Mouse (Mus musculus) cerebellum, postnatal 36 days (tissue): ENCODE data around the gene Pum1.
"Not testable (repeated sequence)": the region's sequence is repeated elsewhere in the genome, so short reads cannot be mapped to it uniquely, and the experiment has no call there.

Experiments used
- DNase-seq, 2 experiments: peaks; one replicate each; pipeline ENCODE4 v3.0.0; 2021 to 2022; ENCODE audit warnings: mixed read lengths in 2 of 2

Pum1 gene

DNA sequence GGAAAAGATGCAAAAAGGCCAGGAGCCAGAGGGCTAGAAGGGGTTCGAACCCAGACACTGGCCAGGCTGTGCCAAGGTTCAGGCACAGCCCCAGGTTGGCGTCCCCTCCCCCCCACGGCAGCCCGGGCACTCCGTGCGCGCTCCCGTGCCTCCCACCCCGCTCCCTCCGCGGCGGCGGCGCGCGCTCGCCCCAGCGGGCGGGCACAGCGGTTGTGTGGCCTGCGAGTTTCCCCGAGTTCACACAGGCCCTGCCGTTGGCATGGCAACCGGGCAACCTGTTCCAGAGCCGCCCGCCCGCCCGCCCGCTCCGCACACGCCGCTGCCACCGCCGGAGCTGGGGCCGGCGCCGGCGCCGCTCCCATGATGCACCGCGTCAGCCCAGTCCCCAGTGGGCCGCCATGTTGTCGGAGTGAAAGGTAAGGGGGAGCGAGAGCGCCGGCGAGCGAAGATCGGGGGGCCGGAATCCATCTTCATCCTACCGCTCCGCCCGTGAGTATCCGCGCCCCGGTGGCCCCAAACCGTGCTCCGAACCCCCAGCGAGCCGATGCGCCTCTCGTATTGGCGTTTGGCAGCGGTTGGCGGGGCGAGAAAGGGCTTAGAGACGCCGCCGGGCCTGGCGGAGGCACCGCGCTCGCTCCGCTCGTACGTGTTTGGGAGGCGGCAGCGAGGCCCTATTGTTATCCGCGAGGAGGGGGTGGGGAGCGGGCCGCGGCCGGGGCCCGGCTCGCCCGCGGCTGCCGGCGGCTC is at the start of gene Pum1:
Pum1 (plus strand) TSS at position 343 of the 747 bp plus-strand sequence.
- peak; percentile 85 to 89 for DNase-seq

DNA sequence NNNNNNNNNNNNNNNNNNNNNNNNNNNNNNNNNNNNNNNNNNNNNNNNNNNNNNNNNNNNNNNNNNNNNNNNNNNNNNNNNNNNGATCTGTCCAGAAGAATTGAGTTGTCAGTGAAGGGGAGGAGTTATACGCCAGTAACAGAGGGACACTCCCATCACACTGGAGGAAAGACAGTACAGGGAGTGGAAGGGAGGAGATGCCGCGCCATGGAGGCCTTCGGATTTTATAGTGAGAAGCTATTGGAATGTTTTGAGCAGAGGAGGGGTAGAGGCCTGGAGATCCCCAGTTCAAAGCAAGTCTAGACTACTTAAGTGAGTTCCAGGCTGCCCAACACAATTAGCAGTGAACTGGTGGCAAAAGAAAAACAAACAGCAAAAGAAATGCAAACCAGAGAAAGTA is 33.7 kb upstream of the Pum1 start:
- peak; percentile 12 to 20 for DNase-seq

DNA sequence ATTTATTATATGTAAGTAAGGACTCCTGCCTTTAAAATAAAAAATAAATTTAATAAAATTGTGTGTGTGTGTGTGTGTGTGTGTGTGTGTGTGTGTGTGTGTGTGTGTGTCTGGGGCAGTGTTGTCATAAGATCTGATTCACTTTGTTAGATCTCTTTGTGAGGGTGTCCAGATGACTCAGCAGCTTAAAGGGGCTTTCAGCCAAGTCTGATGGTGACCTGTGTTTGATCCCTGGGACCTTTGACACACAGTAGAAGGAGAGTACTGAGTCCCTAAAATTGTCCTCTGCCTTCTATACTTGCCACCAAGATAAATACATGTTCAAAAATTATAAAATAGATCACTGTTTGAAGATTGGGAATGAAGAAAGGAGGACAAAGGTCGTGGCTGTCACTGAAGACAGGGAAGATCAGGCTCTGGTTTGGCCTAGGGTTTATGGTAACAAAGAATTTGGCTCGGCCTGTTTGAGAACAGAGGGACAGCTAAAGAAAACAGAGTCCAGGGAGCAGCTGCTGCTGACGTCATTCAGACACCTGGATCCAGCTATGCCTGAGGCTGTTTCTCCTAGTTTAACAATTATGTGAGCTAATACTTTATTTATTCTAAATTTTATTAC is 32.8 kb upstream of the Pum1 start:
- DNase-seq: no peak

DNA sequence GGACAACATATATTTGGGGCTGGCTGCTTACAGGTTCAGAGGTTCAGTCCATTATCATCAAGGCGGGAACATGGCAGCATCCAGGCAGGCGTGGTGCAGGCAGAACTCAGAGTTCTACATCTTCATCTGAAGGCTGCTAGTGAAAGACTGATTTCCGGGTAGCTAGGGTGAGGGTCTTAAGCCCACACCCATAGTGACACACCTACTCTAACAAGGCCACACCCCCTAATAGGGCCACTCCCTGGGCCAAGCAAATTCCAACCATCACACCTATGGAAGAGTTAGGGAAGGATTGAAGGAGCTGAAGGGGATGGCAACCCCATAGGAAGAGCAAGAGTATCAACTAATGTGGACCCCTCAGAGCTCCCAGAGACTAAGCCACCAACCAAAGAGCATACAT is 28.0 kb upstream of the Pum1 start:
- DNase-seq: not testable (repeated sequence)

DNA sequence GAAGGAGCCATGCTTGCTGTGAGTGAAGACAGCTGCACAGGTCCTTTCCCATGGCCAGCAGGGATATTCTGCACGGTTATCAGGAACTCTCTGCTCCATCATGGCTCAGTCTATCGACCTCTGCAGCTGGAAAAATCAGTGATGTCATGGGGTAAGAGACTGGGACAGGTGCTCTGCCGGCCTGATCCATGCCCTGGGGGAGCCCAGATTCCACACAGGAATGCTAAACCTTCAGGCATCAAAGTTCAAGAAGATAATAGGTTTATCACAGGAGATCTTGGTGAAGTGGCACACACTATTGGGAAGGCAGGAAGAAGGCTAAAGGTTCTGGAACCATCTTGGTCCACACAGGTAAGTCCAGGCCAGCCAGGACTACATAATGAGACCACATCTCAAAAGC is 26.4 kb upstream of the Pum1 start:
- DNase-seq: no peak

DNA sequence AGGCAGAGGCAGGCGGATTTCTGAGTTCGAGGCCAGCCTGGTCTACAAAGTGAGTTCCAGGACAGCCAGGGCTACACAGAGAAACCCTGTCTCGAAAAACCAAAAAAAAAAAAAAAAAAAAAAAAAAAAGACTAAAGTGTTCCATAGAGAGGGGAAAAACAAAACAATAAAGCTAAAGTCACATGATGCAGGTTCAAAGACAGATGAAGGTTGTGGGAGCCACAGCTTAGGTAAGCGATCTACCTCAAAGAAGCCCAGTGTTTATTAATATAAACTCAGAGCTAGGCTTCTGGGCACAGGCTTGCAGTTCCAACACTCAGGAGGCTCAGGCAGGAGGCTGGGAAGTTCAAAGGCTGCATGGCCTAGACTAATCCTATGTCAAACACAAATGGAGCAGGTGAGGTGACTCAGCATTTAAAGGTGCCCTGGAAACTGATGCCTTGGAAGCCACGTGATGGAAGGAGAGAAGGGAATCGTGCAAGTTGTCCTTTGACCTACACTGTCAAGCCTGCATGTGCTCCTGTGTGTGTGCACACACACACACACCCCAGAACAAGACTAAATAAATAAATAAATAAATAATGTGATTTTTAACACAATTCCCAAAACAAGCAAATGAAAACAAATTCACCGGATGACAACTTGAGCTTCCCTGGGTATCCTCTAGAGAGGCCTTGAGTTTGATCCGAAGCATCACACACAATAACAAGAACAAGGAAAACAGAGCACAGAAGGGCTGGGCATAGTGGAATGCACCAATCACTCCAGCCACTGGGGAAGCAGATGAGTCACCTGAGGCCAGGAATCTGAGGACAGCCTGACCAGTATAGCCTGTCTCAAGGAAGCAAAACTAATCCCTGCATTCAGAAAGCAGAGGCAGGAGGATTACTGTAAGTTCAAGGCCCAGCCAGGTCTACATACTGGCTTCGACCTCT is 25.4 kb upstream of the Pum1 start:
- DNase-seq: no peak

DNA sequence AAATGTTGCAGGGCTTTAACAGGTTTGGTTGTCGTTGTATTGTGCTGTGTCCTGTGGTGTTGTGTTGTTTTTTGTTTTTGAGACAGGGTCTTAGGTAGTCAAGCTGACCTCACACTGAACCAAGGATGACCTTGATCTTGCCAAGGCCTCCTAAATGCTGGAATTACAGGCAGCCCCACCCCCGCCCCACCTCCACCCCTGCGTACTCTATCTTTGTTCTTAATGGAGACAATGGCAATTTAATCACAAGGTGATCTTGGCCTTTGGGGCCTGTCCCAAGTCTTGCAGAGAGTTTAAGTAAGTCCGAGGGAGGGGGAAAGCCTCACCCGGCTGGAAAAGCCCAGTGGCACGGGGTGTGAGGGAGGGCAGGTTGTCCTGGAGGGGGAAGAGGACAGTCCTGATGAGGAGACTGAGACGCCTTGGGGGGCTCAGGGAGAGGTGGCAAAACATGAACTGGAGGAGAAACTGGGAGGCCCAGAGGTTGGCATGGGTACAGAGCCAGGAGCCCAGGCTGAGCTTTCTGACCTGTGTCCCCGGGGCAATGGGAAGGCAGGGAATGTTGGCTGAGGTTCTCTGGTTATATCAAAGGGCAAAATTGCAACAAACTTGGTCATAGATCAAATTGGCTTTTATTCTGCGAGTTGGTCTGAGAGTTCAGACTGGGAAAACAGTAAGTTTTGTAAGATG is 22.9 kb upstream of the Pum1 start:
- DNase-seq: no peak

DNA sequence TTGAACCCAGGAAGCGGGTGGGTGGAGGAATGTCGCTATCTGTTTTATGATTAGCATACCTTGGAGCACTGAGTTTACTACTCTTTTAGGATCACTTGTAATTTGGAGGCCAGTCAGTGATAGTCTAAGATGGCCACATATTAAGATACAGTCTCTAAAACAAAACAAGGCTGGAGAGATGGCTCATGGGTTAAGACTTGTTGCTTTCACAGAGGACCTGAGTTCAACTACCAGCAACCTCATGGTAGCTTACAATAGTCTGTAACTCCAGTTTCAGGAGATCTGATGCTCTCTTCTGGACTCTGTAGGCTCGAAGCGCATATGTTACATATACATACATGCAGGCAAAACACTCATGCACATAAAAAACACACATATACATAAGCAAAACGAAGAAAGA is 20.7 kb upstream of the Pum1 start:
- DNase-seq: no peak

DNA sequence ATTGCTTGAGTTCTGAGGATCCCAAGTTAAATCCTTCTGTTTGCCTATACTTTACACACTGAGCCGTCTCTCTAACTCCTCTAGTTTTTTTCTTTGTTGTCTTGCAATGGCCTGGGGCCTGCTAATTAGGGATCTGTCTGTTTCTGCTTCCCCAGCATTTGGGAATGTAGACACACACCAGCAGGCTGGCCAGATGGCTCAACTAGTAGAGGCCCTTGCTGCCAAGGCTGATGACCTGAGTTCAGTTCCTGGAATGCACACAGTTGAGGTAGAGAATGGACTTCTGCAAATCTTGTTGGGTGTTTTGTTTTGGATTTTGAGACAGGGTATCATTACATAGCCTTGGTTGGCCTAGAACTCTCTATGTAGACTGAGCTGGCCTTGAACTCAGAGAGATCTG is 17.7 kb upstream of the Pum1 start:
- DNase-seq: peak; percentile 45 to 57

DNA sequence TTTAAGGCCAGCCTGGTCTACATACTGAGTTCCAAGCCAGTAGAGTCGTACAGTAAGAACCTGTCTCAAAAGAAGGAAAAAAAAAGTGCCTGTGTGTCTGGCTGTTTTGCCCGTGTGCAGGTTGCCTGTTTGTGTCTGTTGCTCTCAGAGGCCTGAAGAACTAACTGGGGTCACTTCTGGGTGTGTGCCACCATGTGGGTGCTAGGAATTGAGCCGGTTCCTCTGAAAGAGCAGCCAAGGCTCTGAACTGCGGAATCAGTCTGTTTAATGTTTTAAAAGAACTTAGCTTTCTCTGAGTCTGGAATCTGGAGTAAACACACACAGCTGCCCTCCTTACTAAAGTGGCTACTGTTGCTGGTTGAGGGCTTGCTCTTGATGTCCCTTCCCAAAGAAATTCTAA is 11.8 kb upstream of the Pum1 start:
- DNase-seq: no peak

DNA sequence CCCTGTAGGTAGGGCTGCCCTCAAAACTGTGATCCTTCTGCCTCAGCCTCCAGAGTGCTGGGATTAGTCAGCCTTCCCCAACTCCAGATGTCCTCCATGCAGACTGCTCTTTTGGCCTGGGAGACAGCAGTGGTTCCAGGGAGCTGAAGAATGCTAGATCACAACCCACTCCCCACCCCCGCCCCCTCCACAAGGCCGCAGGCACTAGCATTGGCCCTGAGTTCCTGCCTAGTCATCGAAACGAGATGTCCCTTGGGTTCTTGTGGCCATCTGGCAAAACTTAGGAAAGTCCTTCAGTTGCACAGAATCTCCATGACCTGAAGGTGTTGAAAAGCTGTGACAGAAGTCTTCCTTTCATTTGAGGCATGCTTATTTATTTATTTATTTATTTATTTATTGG is 10.6 kb upstream of the Pum1 start:
- no peak for DNase-seq

DNA sequence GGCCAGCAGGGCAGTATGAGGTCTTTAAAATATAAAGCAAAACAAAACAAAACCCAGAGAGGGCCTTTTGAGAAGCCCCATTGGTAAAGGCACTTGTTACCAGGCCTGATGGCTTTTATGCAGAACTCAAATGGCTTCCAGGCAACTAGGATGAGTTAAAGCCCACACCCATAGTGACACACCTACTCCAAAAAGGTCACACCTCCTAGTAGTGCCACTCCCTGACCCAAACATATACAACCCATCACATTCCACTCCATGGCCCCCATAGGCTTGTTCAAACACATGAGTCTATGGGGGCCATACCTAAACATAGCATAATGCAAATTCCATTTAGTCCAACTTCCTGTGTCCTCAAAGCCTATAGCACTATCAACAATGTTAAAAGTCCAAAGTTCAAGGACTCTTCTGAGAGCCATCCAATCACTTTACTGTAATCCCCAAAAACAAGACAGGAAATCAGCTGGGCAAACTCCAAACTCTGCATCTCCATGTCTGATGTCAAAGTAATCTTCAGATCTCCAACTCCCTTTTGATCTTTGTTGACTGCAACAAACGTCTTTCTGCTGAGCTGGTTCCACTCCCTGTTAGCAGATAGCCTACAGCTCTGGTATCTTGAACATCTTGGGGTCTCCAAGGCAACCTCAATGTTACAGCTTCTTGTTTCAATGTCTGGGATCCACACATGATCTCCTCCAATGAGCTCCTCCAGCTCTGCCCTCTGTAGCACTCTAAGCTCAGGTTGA is 5.1 kb upstream of the Pum1 start:
- DNase-seq: no peak

DNA sequence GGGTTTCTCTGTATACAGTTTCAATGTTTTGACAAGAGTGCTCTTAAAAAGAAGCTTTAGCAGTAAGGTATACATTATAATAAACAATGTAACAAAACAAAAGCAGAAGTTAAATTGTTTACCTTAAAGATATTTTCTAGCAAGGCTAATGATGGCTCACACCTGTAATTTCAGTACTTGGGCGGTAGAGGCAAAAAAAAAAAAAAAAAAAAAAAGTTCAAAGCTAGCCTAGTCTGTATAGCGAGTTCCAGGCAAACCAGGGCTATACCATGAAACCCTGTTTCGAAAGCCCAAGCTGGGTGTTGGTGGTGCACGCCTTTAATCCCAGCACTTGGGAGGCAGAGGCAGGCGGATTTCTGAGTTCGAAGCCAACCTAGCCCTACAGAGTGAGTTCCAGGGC is 3.7 kb upstream of the Pum1 start:
- DNase-seq: no peak

DNA sequence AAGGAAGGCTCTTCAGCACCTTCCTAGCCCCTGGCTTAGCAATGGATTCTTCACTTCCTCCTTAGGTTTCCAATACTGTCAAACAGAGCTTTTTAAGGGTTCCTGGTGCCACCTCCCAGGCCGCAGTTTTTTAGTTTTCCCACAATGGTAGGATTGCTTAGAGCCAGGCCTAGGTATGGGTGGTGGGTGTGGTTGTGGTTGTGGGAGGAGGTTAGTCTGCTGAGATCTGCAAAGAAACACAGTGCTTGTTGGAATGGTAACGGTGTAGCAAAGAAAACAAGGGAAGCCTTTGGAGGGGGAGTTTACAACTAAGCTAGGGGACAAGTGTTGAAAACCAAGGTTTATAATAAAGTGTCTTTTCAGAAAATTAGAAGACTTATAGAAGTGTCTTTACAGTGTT is 3.0 kb upstream of the Pum1 start:
- DNase-seq: no peak

DNA sequence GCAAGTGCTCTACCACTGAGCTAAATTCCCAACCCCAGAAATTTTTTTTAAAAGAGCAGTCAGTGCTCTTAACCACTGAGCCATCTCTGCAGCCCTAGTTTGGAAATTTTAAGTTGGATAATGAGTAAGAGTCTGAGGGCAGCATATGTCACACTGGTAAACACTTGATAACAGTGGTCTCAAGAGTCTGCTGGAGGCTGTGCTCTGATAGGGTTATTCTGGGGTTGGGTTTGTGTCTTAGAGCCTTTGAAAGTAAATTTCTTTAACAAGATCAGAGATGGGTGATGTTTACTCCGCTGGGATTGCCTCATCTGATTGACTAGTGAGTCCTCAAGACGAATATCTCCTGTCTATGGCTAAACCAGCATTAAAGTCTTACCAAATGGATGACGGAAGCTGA is 2.0 kb upstream of the Pum1 start:
- DNase-seq: no peak

DNA sequence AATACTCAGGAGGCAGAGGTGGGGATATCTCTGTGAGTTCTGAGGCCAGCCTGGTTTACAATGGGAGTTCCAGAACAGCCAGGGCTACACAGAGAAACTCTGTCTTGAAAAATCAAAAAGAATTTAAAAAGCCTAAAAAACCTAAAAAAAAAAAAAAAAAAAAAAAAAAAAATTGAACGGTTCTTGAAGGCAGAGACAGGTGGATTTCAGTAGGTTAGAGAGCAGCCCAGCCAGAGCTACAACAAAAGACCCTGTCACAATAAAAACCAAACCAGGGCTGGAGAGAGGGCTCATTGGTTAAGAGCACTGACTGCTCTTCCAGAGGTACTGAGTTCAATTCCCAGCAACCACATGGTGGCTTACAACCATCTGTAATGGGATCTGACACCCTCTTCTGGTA is 816 bp upstream of the Pum1 start:
- DNase-seq: not testable (repeated sequence)

DNA sequence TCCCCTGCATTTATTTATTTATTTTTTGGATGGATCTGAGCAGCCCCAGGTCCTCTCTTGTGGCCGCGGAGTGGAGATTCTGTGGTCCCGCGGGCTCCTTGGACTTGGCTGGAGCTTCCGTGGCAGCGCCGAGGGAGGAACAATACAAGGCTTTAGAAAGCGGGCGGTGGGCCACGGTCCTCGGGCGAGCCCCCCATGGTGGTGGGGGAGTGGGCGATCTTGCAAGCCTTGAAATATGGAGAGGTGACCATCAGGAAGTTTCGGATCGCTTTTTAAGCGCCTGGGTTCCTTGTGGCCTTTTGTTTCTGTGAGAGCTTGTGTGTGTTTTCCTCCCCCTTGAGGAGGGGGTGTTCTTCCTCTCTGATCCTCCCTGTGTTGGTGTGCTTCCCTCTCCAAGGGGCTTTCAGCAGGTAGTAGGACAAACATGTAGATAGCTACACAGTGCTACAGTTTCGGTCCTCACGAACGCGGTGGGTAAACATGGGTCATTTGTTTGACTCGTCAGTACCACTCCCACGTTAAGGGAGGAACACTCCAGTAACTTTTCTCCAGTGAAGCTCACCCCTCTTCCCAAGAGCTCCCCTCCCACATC is 785 bp downstream of the Pum1 start:
- DNase-seq: peak in 1 of 2 experiments; percentile 38

DNA sequence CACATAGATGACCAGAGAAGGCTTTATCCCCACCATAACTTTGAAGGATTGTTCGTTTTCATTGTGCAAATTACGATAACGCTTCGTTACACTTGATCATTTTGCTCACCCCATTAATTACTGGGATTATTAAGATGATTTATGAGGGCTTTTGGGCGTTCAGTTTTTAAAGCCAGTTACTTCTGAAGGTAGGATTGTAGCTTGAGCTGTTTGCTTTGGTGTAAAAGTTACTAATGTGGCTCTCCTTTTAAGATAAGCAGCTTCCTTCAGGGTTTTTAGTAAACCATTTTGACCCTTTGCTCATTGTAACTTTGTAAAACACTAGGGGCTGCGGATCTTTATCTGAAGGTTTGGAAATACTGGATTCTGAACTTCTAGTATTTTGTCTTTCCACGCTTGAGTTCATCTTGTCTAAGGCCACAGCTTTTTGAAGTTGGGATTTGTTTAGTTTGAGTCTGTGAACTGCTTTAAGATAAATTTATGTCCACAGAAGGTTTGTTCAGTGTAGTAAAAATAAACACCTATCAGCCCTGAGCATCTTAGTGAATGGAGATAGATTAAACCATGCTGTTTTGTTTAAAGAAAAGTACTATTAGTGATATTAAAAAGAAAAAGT is 1.4 kb downstream of the Pum1 start:
- DNase-seq: no peak

DNA sequence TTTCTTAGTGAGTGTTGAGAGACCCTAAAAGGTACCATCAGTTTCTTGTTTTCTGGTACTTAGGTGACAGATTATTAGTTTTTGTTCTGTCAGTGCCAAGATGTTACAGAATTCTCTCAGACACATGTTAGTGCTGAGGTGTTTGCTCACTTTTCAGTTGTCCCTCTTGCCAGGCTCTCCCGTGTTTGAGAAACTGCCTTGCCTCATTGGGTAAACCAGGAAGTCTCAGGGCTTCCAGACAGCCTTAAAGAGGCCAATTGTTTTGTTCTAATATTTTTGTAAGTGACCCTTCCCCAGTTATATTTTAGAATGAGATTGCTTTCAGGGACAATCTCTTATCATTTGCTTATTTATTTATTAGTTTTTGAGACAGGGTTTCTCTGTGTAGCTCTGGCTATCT is 2.1 kb downstream of the Pum1 start:
- DNase-seq: no peak

DNA sequence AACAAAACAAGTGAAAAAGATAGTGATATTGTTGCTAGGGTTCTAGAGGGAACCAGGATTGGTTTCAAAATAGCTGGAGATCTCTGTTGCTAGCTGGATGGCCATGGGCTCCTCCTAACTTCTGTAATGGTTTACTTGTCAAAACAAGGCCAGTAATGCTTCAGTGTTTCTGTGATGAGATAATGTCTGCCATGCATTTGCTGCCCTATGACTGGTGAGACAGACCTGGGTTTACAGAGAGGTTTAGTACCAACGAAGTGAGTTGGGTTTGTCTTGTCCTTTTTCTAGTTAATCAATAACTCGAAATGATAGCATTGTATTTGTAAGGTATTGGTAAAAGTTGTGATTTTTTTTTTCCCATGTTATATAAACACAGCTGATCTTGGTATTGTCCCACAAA is 4.6 kb downstream of the Pum1 start:
- no peak for DNase-seq

DNA sequence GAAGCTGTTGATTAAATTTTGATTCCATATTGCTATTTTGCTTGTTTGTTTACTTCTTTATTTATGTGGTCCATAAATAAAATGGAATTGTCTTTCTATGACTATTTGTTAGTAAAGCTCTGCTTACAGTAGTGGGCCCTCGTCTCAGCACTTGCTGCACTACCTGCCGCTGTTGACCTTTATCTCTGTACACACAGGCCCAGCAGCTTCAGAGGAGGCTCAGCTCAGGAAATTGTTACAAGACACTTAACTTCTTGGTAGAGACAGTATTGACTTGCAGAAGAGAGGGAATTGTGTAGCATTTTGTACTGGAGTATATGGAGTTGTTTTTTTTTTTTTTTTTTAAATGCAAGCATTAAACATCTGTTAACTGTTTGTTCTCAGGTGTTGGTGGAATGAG is 5.4 kb downstream of the Pum1 start:
- no peak for DNase-seq

DNA sequence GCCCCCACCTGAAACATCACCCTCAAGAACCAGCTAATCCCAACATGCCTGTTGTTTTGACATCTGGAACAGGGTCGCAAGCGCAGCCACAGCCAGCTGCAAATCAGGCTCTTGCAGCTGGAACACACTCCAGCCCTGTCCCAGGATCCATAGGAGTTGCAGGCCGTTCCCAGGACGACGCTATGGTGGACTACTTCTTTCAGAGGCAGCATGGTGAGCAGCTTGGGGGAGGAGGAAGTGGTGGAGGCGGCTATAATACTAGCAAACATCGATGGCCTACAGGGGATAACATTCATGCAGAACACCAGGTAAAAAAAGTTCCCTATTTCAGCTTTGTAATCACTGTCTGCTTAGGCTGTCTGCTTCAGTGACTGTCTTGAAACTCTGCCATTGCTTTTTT is 5.9 kb downstream of the Pum1 start:
- no peak for DNase-seq
